Mouse (Mus musculus) kidney, adult 2 months (tissue): ENCODE results near the gene Dnaic1. TPM values are rescaled to one million over a fixed set of nuclear protein-coding genes. Genes with fewer than 3 reads are reported as not detected.
A peak's percentile ranks its signal among the peaks of the same experiment; 100 is the strongest.

ENCODE experiments used
- DNase-seq: peaks from one replicate; pipeline ENCODE4 v3.0.0; 2021
- H3K27ac ChIP-seq: fragments of 200-500 bp; 2 replicates; pipeline ENCODE4 v1.5.1; 2012; ENCODE audit warnings: low read depth, low read length, control low read depth, inconsistent platforms; ENCODE audit not compliant: insufficient read depth
- H3K27me3 ChIP-seq: fragments of 200-500 bp; replicated peaks from 2 replicates; pipeline ENCODE4 v1.6.1; 2012; ENCODE audit warnings: mild to moderate bottlenecking, moderate library complexity, low read length, inconsistent platforms; ENCODE audit not compliant: control insufficient read depth, insufficient read depth
- H3K36me3 ChIP-seq: fragments of 200-500 bp; 2 replicates; pipeline ENCODE4 v1.6.1; 2012; ENCODE audit warnings: mild to moderate bottlenecking, moderate library complexity, low read length, inconsistent platforms; ENCODE audit not compliant: control insufficient read depth, insufficient read depth
- H3K4me1 ChIP-seq: fragments of 200-500 bp; 2 replicates; pipeline ENCODE4 v1.6.1; 2011; ENCODE audit warnings: low read length; ENCODE audit not compliant: control insufficient read depth, insufficient read depth
- H3K4me3 ChIP-seq: fragments of 200-500 bp; 2 replicates; pipeline ENCODE4 v1.5.1; 2011; ENCODE audit warnings: mild to moderate bottlenecking, low read depth, low read length, control low read depth; ENCODE audit not compliant: insufficient read depth
- CTCF ChIP-seq: fragments of 200-500 bp; conservative IDR thresholded peaks from 2 replicates; pipeline ENCODE4 v1.5.1; 2011; ENCODE audit warnings: low read depth, mild to moderate bottlenecking, control low read depth, low read length, moderate library complexity, mixed read lengths; ENCODE audit not compliant: insufficient read depth, insufficient read length
- POLR2A ChIP-seq: fragments of 200-500 bp; IDR thresholded peaks from one replicate; pipeline ENCODE4 v1.6.1; 2011; ENCODE audit warnings: low read depth, low read length, control low read depth
- WGBS: fragments of 180-500 bp; shearing (Covaris S2); methylation state at CpG from one replicate; pipeline ENCODE4 v1.1.7; 2018; 5-methylcytosine and 5-hydroxymethylcytosine counted together
- polyA plus RNA-seq: library from polyadenylated mRNA; depleted of rRNA; stranded (reverse); fragments of >200 nt; gene quantifications from 2 replicates; pipeline ENCODE4 v1.2.3, GENCODE M21; 2012; rRNA removed

Dnaic1 gene
- polyA plus RNA-seq = 0.83 and 0.92 TPM in 2 replicates

GRCm38 (mm10) chr4:41569411-41569885, at the start of gene Dnaic1, which contains the start of gene Fam219a:
TSS of gene Dnaic1 (plus strand) at chr4:41569775.
TSS of gene Fam219a (minus strand) at chr4:41569538.
- TF ChIP-seq POLR2A (peak; percentile 67), CTCF (peak; percentile 47)
- DNase-seq = peak; percentile 99
- no peaks in the 10 kb centered on the region for H3K36me3 ChIP-seq
- no peaks in the 10 kb centered on the region for H3K27me3 ChIP-seq
- no peak within 1 kb of the TSS; the same call in 1 of the 2 replicates for H3K27ac ChIP-seq
- peak within 1 kb of the TSS; percentile 69 for H3K4me3 ChIP-seq
- WGBS = under 1% methylated on average over 41 of the region's 41 CpGs
- peaks cover 5% of the 10 kb centered on the region; the same call in 1 of the 2 replicates for H3K4me1 ChIP-seq

- Histone ChIP-seq H3K27ac (no peak overlapping the region), H3K4me3 (no peak overlapping the region), H3K36me3 (no peaks in the 10 kb centered on the region), H3K27me3 (no peaks in the 10 kb centered on the region), H3K4me1 (no peaks in the 10 kb centered on the region)
- TF ChIP-seq POLR2A = no peak
- no peak for TF ChIP-seq CTCF
- WGBS = 69% methylated on average over 14 of the region's 14 CpGs
- DNase-seq = no peak
Measured at GRCm38 (mm10) chr4:41520641-41521040, 48.9 kb upstream of the Dnaic1 start.

DNA sequence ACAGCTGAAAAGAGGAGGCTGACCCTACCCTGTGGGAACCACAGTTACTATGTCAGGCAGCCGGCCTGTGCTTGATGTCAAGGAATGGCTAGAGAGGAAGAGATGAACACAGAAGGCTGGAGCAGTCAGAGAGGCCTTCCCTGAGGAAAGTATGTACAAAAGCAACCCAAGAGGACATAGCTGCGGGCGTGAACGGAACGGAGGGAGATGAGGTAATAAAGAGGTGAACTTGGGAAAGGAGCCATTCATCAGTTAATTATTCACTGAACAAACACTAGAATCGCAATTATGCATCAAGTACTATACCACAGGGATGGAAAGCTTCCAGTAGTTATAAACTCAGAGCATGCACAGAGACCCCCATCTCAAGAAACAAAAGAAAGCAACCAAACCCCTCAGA, 47.4 kb upstream of the Dnaic1 start:
- Histone ChIP-seq H3K27me3 (no peaks in the 10 kb centered on the region), H3K4me3 (no peak overlapping the region), H3K27ac (no peak overlapping the region), H3K4me1 (no peaks in the 10 kb centered on the region), H3K36me3 (no peaks in the 10 kb centered on the region)
- DNase-seq = no peak
- no peak for TF ChIP-seq POLR2A
- no peak for TF ChIP-seq CTCF
- WGBS = 41% methylated on average over 6 of the region's 6 CpGs

GRCm38 (mm10) chr4:41522788-41523187, 46.8 kb upstream of the Dnaic1 start:
- H3K4me1 ChIP-seq = no peaks in the 10 kb centered on the region
- peak; percentile 58 for DNase-seq
- no peaks in the 10 kb centered on the region for H3K36me3 ChIP-seq
- H3K27me3 ChIP-seq = no peaks in the 10 kb centered on the region
- no peak overlapping the region for H3K4me3 ChIP-seq
- no peak overlapping the region for H3K27ac ChIP-seq
- 46% methylated on average over 5 of the region's 5 CpGs for WGBS
- TF ChIP-seq POLR2A = no peak
- TF ChIP-seq CTCF = peak; percentile 15; the same call in 1 of the 2 replicates

- Histone ChIP-seq H3K4me3 (no peak overlapping the region), H3K4me1 (peaks cover under 1% of the 10 kb centered on the region), H3K36me3 (no peaks in the 10 kb centered on the region), H3K27me3 (no peaks in the 10 kb centered on the region), H3K27ac (no peak overlapping the region)
- TF ChIP-seq CTCF (no peak), POLR2A (no peak)
- WGBS = 86% methylated on average over 7 of the region's 7 CpGs
- DNase-seq = no peak
Measured at GRCm38 (mm10) chr4:41523839-41524238, 45.7 kb upstream of the Dnaic1 start.

DNA sequence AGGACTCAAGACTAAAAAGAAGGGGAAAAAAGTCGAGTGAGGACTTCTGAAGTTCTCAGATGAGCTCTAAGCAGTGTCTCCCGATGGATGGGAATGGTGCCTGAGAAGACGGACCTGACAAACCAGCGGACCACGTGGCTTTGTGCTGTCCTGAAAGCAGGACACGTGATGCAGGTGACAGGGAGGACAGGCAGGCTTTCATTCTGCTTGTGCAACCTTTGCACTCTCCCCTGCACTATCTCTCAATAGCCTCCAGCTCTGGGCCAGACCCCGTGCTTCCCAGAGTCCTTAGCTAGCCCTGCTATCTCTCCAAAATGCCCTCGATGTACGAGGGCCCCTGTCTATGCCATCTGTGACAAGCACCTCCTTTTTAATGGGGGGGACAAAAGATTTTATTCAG, 44.7 kb upstream of the Dnaic1 start:
- DNase-seq = no peak
- H3K4me1 ChIP-seq = peaks cover 3% of the 10 kb centered on the region
- H3K4me3 ChIP-seq = no peak overlapping the region
- H3K27me3 ChIP-seq = no peaks in the 10 kb centered on the region
- 79% methylated on average over 9 of the region's 9 CpGs for WGBS
- TF ChIP-seq CTCF = no peak
- no peak for TF ChIP-seq POLR2A
- H3K27ac ChIP-seq = no peak overlapping the region
- H3K36me3 ChIP-seq = no peaks in the 10 kb centered on the region

GRCm38 (mm10) chr4:41526553-41526952, 43.0 kb upstream of the Dnaic1 start:
- WGBS = 73% methylated on average over 7 of the region's 7 CpGs
- no peaks in the 10 kb centered on the region for H3K27me3 ChIP-seq
- no peak overlapping the region for H3K27ac ChIP-seq
- no peak overlapping the region for H3K4me3 ChIP-seq
- no peaks in the 10 kb centered on the region for H3K36me3 ChIP-seq
- H3K4me1 ChIP-seq = peaks cover 3% of the 10 kb centered on the region
- DNase-seq = no peak
- no peak for TF ChIP-seq CTCF
- no peak for TF ChIP-seq POLR2A
